Mouse (Mus musculus): ENCODE measurements at regions not wholly inside any gene's neighbourhood (a gene's known extent, or its start where the extent isn't known, plus 50 kb on each side); places are given as distances from the start of the nearest gene placed in this dataset. TPM values are rescaled to one million over a fixed set of nuclear protein-coding genes. Genes with fewer than 3 reads are reported as not detected.
A peak's percentile ranks its signal among the peaks of the same experiment; 100 is the strongest.

GRCm38 (mm10) chr2:169010271-169010670 lies 54.9 kb upstream of the Zfp64 start:
- 17% methylated on average over 9 of the region's 9 CpGs for WGBS
- Histone ChIP-seq H3K4me1 (ENCODE audit: control insufficient read depth, insufficient read depth, low read length) (peaks cover 14% of the 10 kb centered on the region), H3K4me2 (replicated peaks; ENCODE audit: low read depth, low read length) (0 out of 2 replicates have a peak overlapping the region, but pooled peaks have one; percentile 12), H3K36me3 (ENCODE audit: control insufficient read depth, insufficient read depth, low read length) (no peaks in the 10 kb centered on the region), H3K4me3 (ENCODE audit: low read length) (no peak overlapping the region), H3K9me3 (ENCODE audit: control insufficient read depth, low read length) (no peaks in the 10 kb centered on the region), H3K27me3 (ENCODE audit: control insufficient read depth, insufficient read depth, low read length) (no peaks in the 10 kb centered on the region), H3K27ac (ENCODE audit: low read depth, low read length) (0 out of 2 replicates have a peak overlapping the region, but pooled peaks have one; percentile 51), H3K9ac (ENCODE audit: low read depth, low read length) (no peak overlapping the region)
- no peak for ATAC-seq (ENCODE audit: low FRiP score, low TSS enrichment)

GRCm38 (mm10) chr2:169008756-169009155 lies 53.4 kb upstream of the Zfp64 start:
- Histone ChIP-seq H3K4me2 (replicated peaks; ENCODE audit: low read depth, low read length) (peak overlapping the region; percentile 15; the same call in 1 of the 2 replicates), H3K9ac (ENCODE audit: low read depth, low read length) (no peak overlapping the region), H3K27me3 (ENCODE audit: control insufficient read depth, insufficient read depth, low read length) (no peaks in the 10 kb centered on the region), H3K36me3 (ENCODE audit: control insufficient read depth, insufficient read depth, low read length) (no peaks in the 10 kb centered on the region), H3K9me3 (ENCODE audit: control insufficient read depth, low read length) (no peaks in the 10 kb centered on the region), H3K4me3 (ENCODE audit: low read length) (no peak overlapping the region), H3K4me1 (ENCODE audit: control insufficient read depth, insufficient read depth, low read length) (peaks cover 14% of the 10 kb centered on the region), H3K27ac (ENCODE audit: low read depth, low read length) (peak overlapping the region; percentile 57)
- no peak for ATAC-seq (ENCODE audit: low FRiP score, low TSS enrichment)
- 63% methylated on average over 20 of the region's 20 CpGs for WGBS

GRCm38 (mm10) chr2:169008333-169008732 lies 52.9 kb upstream of the Zfp64 start:
- Histone ChIP-seq H3K27ac (ENCODE audit: low read depth, low read length) (peak overlapping the region; percentile 57), H3K9ac (ENCODE audit: low read depth, low read length) (no peak overlapping the region)

GRCm38 (mm10) chr2:169006549-169006948 lies 51.2 kb upstream of the Zfp64 start:
- H3K27me3 ChIP-seq (ENCODE audit: control insufficient read depth, insufficient read depth, low read length), result no peaks in the 10 kb centered on the region
- no peak overlapping the region for H3K4me2 ChIP-seq (replicated peaks; ENCODE audit: low read depth, low read length)
- 62% methylated on average over 10 of the region's 10 CpGs for WGBS
- H3K9ac ChIP-seq (ENCODE audit: low read depth, low read length), result no peak overlapping the region
- H3K27ac ChIP-seq (ENCODE audit: low read depth, low read length), result peak overlapping the region; percentile 37; the same call in 1 of the 2 replicates
- peaks cover 14% of the 10 kb centered on the region for H3K4me1 ChIP-seq (ENCODE audit: control insufficient read depth, insufficient read depth, low read length)
- no peak for ATAC-seq (ENCODE audit: low FRiP score, low TSS enrichment)
- no peak overlapping the region for H3K4me3 ChIP-seq (ENCODE audit: low read length)
- no peaks in the 10 kb centered on the region for H3K9me3 ChIP-seq (ENCODE audit: control insufficient read depth, low read length)
- H3K36me3 ChIP-seq (ENCODE audit: control insufficient read depth, insufficient read depth, low read length), result no peaks in the 10 kb centered on the region

More at GRCm38 (mm10) chr2:169008333-169008732, 52.9 kb upstream of the Zfp64 start:
- no peak overlapping the region for H3K4me3 ChIP-seq (ENCODE audit: low read length)
- H3K9me3 ChIP-seq (ENCODE audit: control insufficient read depth, low read length), result no peaks in the 10 kb centered on the region
- H3K27me3 ChIP-seq (ENCODE audit: control insufficient read depth, insufficient read depth, low read length), result no peaks in the 10 kb centered on the region
- peaks cover 14% of the 10 kb centered on the region for H3K4me1 ChIP-seq (ENCODE audit: control insufficient read depth, insufficient read depth, low read length)
- H3K36me3 ChIP-seq (ENCODE audit: control insufficient read depth, insufficient read depth, low read length), result no peaks in the 10 kb centered on the region
- no peak for ATAC-seq (ENCODE audit: low FRiP score, low TSS enrichment)
- peak overlapping the region; percentile 19 for H3K4me2 ChIP-seq (replicated peaks; ENCODE audit: low read depth, low read length)
- WGBS, result 15% methylated on average over 9 of the region's 9 CpGs

GRCm38 (mm10) chr2:169005810-169006209 lies 50.4 kb upstream of the Zfp64 start:
- Histone ChIP-seq H3K4me2 (replicated peaks; ENCODE audit: low read depth, low read length) (no peak overlapping the region), H3K9ac (ENCODE audit: low read depth, low read length) (no peak overlapping the region), H3K27me3 (ENCODE audit: control insufficient read depth, insufficient read depth, low read length) (no peaks in the 10 kb centered on the region), H3K4me1 (ENCODE audit: control insufficient read depth, insufficient read depth, low read length) (peaks cover 14% of the 10 kb centered on the region), H3K9me3 (ENCODE audit: control insufficient read depth, low read length) (no peaks in the 10 kb centered on the region), H3K27ac (ENCODE audit: low read depth, low read length) (no peak overlapping the region), H3K4me3 (ENCODE audit: low read length) (no peak overlapping the region), H3K36me3 (ENCODE audit: control insufficient read depth, insufficient read depth, low read length) (no peaks in the 10 kb centered on the region)
- 92% methylated on average over 7 of the region's 7 CpGs for WGBS
- ATAC-seq (ENCODE audit: low FRiP score, low TSS enrichment), result no peak

Small RNA genes lying in the stretch of these regions (microRNA-seq; reads per million reads assigned to microRNA genes)
- not detected for gene Gm26469

All from kidney, embryonic 14.5 days (tissue).